Mouse (Mus musculus): ENCODE results near the gene Lyst. TPM values are rescaled to one million over a fixed set of nuclear protein-coding genes. Genes with fewer than 3 reads are reported as not detected.

Lyst gene
- polyA plus RNA-seq, 1 experiment from 2014 or later: 4.7 TPM

- Histone ChIP-seq H3K9ac (replicated peaks) (no peak overlapping the region), H3K4me1 (0 out of 2 replicates have a peak, but pooled peaks cover 3% of the 10 kb centered on the region), H3K9me3 (no peaks in the 10 kb centered on the region), H3K27me3 (no peaks in the 10 kb centered on the region; the same call in 1 of the 2 replicates), H3K36me3 (no peaks in the 10 kb centered on the region), H3K4me3 (no peak overlapping the region), H3K27ac (replicated peaks) (no peak overlapping the region), H3K4me2 (replicated peaks) (no peak overlapping the region)
- ATAC-seq (ENCODE audit: low FRiP score, low read depth): no peak
- 46% methylated on average over 8 of the region's 8 CpGs for WGBS
Measured at GRCm38 (mm10) chr13:13576469-13577205, 13.6 kb upstream of the Lyst start.

DNA sequence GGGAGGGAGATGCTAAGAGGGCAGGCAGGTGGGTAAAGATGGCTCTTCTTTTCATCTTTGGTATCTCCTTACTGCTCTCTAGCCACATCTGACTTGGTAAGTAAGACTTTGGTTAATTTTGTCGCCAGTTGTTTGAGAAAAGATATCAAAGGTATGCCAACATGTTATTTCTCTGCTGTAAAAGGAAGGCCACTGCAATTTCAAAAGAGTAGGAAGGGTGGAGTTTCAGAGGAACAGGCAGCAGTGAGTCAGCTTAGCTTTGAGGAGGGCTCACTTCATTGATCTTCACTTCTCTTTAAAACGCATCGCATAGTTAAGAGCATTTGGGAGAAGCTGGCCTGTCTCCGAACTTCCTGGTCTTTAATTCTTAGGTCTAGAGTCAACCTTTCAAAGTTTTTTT lies 8.2 kb upstream of the Lyst start:
- H3K4me1 ChIP-seq: 0 out of 2 replicates have a peak, but pooled peaks cover 1% of the 10 kb centered on the region
- WGBS: 79% methylated on average over 4 of the region's 4 CpGs
- H3K27me3 ChIP-seq: no peaks in the 10 kb centered on the region
- H3K27ac ChIP-seq (replicated peaks): no peak overlapping the region
- no peak overlapping the region for H3K9ac ChIP-seq (replicated peaks)
- ATAC-seq (ENCODE audit: low FRiP score, low read depth): no peak
- H3K9me3 ChIP-seq: no peaks in the 10 kb centered on the region
- H3K36me3 ChIP-seq: no peaks in the 10 kb centered on the region
- H3K4me2 ChIP-seq (replicated peaks): no peak overlapping the region
- H3K4me3 ChIP-seq: no peak overlapping the region

DNA sequence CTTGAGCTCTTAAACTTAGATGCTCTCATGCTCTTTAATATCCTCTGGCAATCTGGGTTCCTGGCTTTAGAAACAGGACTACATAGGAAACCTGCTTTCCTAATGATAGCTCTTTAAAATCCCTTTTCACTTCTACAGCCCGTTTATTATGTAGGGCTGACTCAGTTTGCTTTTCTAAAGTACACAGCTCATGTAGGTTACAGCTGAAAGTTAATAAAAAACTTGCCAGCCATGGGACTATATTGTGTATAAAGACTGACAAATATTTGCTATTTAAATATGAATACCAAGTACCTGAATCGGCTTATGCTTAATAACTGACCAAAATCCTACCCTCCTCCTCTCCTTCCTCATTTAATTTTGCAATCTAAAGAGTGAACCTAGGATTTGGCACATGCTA lies 6.7 kb upstream of the Lyst start:
- WGBS: 59% methylated on average over 2 of the region's 2 CpGs
- Histone ChIP-seq H3K4me2 (replicated peaks) (no peak overlapping the region), H3K9ac (replicated peaks) (no peak overlapping the region), H3K36me3 (no peaks in the 10 kb centered on the region), H3K4me1 (no peaks in the 10 kb centered on the region), H3K9me3 (no peaks in the 10 kb centered on the region), H3K27me3 (no peaks in the 10 kb centered on the region), H3K27ac (replicated peaks) (no peak overlapping the region), H3K4me3 (no peak overlapping the region)
- ATAC-seq (ENCODE audit: low FRiP score, low read depth): no peak

GRCm38 (mm10) chr13:13587653-13588184 lies 2.5 kb upstream of the Lyst start:
- no peaks in the 10 kb centered on the region for H3K36me3 ChIP-seq
- no peak overlapping the region for H3K9ac ChIP-seq (replicated peaks)
- no peaks in the 10 kb centered on the region for H3K27me3 ChIP-seq
- WGBS: 62% methylated on average over 1 of the region's 1 CpGs
- H3K4me2 ChIP-seq (replicated peaks): no peak overlapping the region
- H3K9me3 ChIP-seq: no peaks in the 10 kb centered on the region
- H3K27ac ChIP-seq (replicated peaks): no peak overlapping the region
- H3K4me1 ChIP-seq: peaks cover 8% of the 10 kb centered on the region
- H3K4me3 ChIP-seq: no peak overlapping the region
- ATAC-seq (ENCODE audit: low FRiP score, low read depth): no peak

DNA sequence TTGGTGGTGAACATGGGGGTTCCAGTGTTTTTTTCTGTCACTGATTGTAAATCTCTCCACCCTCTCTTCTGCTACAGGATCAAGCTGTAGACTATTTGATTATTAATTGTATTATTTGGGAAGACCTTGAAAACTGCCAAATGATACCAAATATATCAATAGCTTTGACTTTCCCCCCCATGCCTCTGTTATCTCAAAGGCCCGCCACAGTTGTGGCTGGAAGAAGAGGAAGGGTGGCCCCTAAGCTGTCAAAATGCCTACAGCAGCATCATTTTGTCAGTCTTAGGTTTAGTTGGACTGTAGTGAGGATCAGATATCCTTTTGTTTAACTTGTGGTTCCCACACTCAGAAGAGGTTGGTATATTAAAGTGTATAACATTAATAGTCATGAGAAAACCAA lies 1.7 kb upstream of the Lyst start:
- Histone ChIP-seq H3K9me3 (no peaks in the 10 kb centered on the region), H3K9ac (replicated peaks) (no peak overlapping the region), H3K36me3 (no peaks in the 10 kb centered on the region), H3K4me1 (peaks cover 8% of the 10 kb centered on the region), H3K4me3 (no peak overlapping the region), H3K27me3 (no peaks in the 10 kb centered on the region), H3K27ac (replicated peaks) (no peak overlapping the region), H3K4me2 (replicated peaks) (no peak overlapping the region)
- 90% methylated on average over 1 of the region's 1 CpGs for WGBS
- ATAC-seq (ENCODE audit: low FRiP score, low read depth): no peak

DNA sequence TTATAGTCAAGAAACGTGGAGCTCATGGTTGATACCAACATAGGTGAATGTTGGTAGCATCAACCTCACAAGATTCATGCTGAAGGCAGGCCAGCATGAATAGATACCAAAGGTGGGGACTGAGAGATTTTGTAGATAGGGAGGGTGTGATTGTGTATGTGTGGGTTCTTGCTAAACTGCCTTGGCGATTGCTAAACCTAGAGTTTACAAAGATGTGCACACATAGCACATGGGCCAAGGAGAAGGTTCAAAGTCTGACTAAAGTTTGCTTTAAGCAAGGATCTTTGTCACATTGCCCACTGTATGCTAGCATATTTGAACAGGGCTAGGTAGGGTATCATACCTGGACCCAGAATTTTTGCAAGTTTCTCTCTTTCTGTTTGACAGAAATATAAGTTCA lies 1.2 kb upstream of the Lyst start:
- H3K27me3 ChIP-seq: no peaks in the 10 kb centered on the region
- no peak for ATAC-seq (ENCODE audit: low FRiP score, low read depth)
- WGBS: 93% methylated on average over 2 of the region's 2 CpGs
- no peak overlapping the region for H3K27ac ChIP-seq (replicated peaks)
- no peaks in the 10 kb centered on the region for H3K9me3 ChIP-seq
- no peak overlapping the region for H3K4me3 ChIP-seq
- no peak overlapping the region for H3K9ac ChIP-seq (replicated peaks)
- no peak overlapping the region for H3K4me2 ChIP-seq (replicated peaks)
- H3K4me1 ChIP-seq: peaks cover 8% of the 10 kb centered on the region
- no peaks in the 10 kb centered on the region for H3K36me3 ChIP-seq

DNA sequence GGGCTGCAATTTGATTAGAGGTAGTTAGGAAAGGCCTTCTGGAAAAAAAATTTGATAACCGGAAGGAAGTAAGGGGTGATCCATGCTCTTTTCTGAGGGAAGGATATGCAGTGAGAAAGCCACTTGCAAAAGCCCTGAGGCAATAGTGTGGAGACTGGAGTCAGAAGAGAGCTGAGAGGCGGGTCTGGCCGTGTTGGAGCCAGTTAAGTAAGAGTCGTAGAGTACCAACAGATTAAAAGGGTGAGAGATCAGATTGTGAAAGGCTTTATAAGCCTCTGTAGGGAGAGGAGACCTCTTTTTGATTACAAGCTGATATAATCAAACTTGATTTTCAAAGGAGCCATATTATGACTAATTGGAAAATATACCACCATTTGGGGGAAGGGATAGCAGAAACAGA lies 1.7 kb downstream of the Lyst start:
- Histone ChIP-seq H3K27ac (replicated peaks) (no peak overlapping the region), H3K36me3 (no peaks in the 10 kb centered on the region), H3K9ac (replicated peaks) (no peak overlapping the region), H3K27me3 (no peaks in the 10 kb centered on the region), H3K4me2 (replicated peaks) (no peak overlapping the region), H3K4me1 (peaks cover 8% of the 10 kb centered on the region), H3K4me3 (no peak overlapping the region), H3K9me3 (no peaks in the 10 kb centered on the region)
- no peak for ATAC-seq (ENCODE audit: low FRiP score, low read depth)
- 64% methylated on average over 4 of the region's 4 CpGs for WGBS

DNA sequence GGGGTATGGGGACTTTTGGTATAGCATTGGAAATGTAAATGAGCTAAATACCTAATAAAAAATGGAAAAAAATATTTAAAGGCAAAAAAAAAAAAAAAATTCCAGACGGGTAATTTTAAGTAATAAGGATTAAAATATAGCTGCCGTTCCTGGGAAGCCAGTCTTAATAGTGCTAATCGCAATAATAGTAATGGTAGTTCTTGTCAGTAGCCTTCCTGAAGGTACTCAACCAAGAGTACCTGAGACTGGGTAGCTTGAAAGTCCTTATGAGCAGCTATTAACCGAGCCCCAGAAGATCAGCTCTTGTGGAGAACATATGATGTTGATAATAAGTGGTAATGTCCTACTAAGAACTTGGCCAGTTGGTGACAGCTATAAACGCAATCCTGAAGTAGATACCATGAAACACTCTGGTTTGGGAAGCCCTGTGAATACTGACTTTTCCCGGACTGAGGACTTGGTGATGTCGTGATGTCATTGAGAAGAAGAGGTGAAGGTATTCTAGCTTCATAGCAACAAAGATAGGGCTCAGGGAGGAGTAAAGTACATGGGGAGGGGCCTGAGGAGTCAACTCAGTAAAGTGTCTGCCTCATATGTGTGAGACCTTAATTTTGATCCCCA lies 6.3 kb downstream of the Lyst start:
- 97% methylated on average over 7 of the region's 7 CpGs for WGBS
- H3K9me3 ChIP-seq: no peaks in the 10 kb centered on the region
- ATAC-seq (ENCODE audit: low FRiP score, low read depth): no peak

GRCm38 (mm10) chr13:13597896-13598295 lies 7.7 kb downstream of the Lyst start:
- Histone ChIP-seq H3K9me3 (no peaks in the 10 kb centered on the region), H3K4me1 (no peaks in the 10 kb centered on the region), H3K4me3 (no peak overlapping the region), H3K9ac (replicated peaks) (no peak overlapping the region), H3K4me2 (replicated peaks) (no peak overlapping the region), H3K27ac (replicated peaks) (no peak overlapping the region), H3K36me3 (no peaks in the 10 kb centered on the region), H3K27me3 (no peaks in the 10 kb centered on the region)
- 83% methylated on average over 2 of the region's 2 CpGs for WGBS
- no peak for ATAC-seq (ENCODE audit: low FRiP score, low read depth)

More for the DNA sequence above, 6.3 kb downstream of the Lyst start:
- Histone ChIP-seq H3K4me3 (no peak overlapping the region), H3K9ac (replicated peaks) (no peak overlapping the region), H3K4me1 (0 out of 2 replicates have a peak, but pooled peaks cover 2% of the 10 kb centered on the region), H3K27ac (replicated peaks) (no peak overlapping the region), H3K4me2 (replicated peaks) (no peak overlapping the region), H3K36me3 (no peaks in the 10 kb centered on the region), H3K27me3 (no peaks in the 10 kb centered on the region)

GRCm38 (mm10) chr13:13601407-13601806 lies 11.2 kb downstream of the Lyst start:
- Histone ChIP-seq H3K27ac (replicated peaks) (no peak overlapping the region), H3K9me3 (no peaks in the 10 kb centered on the region), H3K4me2 (replicated peaks) (no peak overlapping the region), H3K9ac (replicated peaks) (no peak overlapping the region), H3K27me3 (no peaks in the 10 kb centered on the region), H3K36me3 (no peaks in the 10 kb centered on the region), H3K4me1 (no peaks in the 10 kb centered on the region), H3K4me3 (no peak overlapping the region)
- 92% methylated on average over 2 of the region's 2 CpGs for WGBS
- no peak for ATAC-seq (ENCODE audit: low FRiP score, low read depth)

DNA sequence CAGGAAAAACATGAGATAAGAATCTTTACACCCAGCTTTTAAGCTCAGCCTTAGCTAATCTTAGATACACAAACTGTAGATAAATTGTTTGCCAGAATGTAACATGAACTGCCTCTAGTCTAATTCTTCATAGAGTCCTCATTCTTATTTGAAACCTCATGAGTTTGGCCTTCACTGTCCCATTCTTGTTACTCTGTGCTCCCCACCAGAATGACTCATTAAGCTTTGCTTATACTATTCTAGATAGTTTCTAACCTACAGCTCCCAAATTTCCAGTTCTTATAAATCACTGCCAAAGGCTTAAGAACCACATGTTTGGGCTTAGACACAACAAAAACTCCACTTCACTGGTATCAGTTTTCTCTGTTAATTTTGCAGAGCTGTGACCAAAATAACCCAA lies 16.0 kb downstream of the Lyst start:
- no peaks in the 10 kb centered on the region for H3K9me3 ChIP-seq
- ATAC-seq (ENCODE audit: low FRiP score, low read depth): no peak
- no peak overlapping the region for H3K9ac ChIP-seq (replicated peaks)
- no peaks in the 10 kb centered on the region for H3K4me1 ChIP-seq
- no peak overlapping the region for H3K4me2 ChIP-seq (replicated peaks)
- no peak overlapping the region for H3K4me3 ChIP-seq
- H3K27me3 ChIP-seq: no peaks in the 10 kb centered on the region
- H3K36me3 ChIP-seq: no peaks in the 10 kb centered on the region
- no peak overlapping the region for H3K27ac ChIP-seq (replicated peaks)

GRCm38 (mm10) chr13:13608311-13608710 lies 18.1 kb downstream of the Lyst start:
- 38% methylated on average over 1 of the region's 1 CpGs for WGBS
- H3K4me1 ChIP-seq: no peaks in the 10 kb centered on the region
- no peak overlapping the region for H3K9ac ChIP-seq (replicated peaks)
- H3K27me3 ChIP-seq: no peaks in the 10 kb centered on the region
- H3K9me3 ChIP-seq: no peaks in the 10 kb centered on the region
- H3K4me2 ChIP-seq (replicated peaks): no peak overlapping the region
- no peak overlapping the region for H3K27ac ChIP-seq (replicated peaks)
- no peak for ATAC-seq (ENCODE audit: low FRiP score, low read depth)
- H3K36me3 ChIP-seq: no peaks in the 10 kb centered on the region
- H3K4me3 ChIP-seq: no peak overlapping the region
